Mouse (Mus musculus) T-helper 17 cell (primary cell): ENCODE results near the gene Gm7903.
"Not testable (repeated sequence)": the region's sequence is repeated elsewhere in the genome, so short reads cannot be mapped to it uniquely, and the experiment has no call there.

Source experiments
- in situ Hi-C, 2 experiments: fragments of 300-600 bp; cut with MboI, MseI; formaldehyde crosslinking; loops; 1 replicate in 1 of 2; 2 replicates in 1 of 2; pipeline ENCODE4 v1.15.1; 2025; ENCODE audit warnings: high pct_unique_total_duplicates in 2 of 2

Gm7903 gene

GRCm38 (mm10) chrX:135433535-135433934 lies at the start of gene Gm7903:
Gene Gm7903 (plus strand): TSS chrX:135433835.
- in situ Hi-C loops = not testable (repeated sequence)

DNA sequence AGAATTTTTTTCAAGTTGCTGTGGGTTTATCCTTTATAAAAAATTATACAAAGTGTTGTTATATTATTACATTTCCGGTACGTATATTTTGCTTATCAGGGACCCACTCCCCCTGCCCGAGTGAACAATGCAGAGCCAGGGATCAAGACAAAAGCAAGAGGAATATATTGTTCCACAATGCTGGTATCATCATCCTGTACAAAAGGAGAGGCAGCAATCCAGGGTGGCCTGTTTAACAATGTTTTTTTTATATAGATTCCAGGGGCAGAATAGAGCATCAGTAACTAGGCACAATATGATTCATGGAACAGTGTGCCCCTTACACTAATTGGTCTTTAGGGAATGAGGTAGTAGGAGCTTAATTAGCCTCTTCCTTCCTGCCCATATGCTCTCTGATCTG lies 30.1 kb upstream of the Gm7903 start:
- in situ Hi-C loops = loop anchor here in 1 of 2 experiments (25.0 kb wide), 1 partner anchor 184 kb away; the partner anchor contains the start of gene Nxf7

DNA sequence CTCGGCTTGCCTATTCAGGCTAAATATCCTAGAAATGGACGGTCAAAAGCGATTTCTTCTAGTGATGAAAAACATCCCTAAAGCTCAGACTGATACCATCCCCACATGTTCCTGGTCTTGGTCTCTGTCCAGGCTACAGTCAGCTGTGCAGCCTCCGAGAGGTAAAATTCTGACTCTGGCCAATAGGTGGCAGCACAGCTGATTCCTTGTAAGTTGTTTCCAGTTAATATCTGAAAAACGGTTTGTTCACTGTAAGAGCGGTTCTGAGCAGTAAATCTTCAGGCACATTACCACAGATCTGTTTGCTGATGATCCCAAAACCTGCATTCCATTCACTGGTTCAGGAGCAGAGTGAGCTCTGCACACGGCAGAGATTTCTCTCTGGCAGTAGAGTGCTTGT lies 12.4 kb upstream of the Gm7903 start:
- in situ Hi-C loops = loop anchor here (5.0 to 25.0 kb wide), 3 partner anchors 59 to 166 kb away; partner anchors contain the start of gene Nxf7 (in 1 of the 2)

DNA sequence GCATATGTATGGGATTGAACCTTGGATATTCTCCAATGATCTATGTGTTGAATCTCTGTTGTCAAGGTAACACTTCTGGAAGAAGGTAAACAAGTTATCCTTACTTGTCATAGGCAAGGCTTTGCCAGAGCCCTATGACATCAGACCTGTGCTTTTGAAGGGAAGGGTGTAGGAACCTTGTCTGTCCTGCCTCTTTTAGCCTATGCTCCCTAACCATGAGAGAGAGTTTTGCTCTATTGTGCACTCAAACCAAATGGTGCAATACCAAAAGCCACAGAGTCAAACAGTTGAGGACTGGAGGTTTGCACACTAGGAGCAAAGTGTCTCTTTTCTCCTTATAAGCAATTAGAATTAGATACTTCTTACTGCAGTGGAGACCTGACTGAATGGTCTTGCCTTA lies 11.8 kb upstream of the Gm7903 start:
- in situ Hi-C loops = loop anchor here (5.0 to 25.0 kb wide), 3 partner anchors 60 to 165 kb away; partner anchors contain the start of gene Nxf7 (in 1 of the 2)

- in situ Hi-C loops = loop anchor here (5.0 to 25.0 kb wide), 3 partner anchors 60 to 165 kb away; partner anchors contain the start of gene Nxf7 (in 1 of the 2)
Observed at GRCm38 (mm10) chrX:135422473-135422872, 11.2 kb upstream of the Gm7903 start.

- in situ Hi-C loops = not testable (repeated sequence)
Observed at GRCm38 (mm10) chrX:135464160-135464559, 30.5 kb downstream of the Gm7903 start.

GRCm38 (mm10) chrX:135481902-135482301 lies 48.3 kb downstream of the Gm7903 start:
- in situ Hi-C loops = loop anchor here (5.0 to 25.0 kb wide), 4 partner anchors 57 to 287 kb away; partner anchors contain the start of gene Nxf7 (in 1 of the 2)

DNA sequence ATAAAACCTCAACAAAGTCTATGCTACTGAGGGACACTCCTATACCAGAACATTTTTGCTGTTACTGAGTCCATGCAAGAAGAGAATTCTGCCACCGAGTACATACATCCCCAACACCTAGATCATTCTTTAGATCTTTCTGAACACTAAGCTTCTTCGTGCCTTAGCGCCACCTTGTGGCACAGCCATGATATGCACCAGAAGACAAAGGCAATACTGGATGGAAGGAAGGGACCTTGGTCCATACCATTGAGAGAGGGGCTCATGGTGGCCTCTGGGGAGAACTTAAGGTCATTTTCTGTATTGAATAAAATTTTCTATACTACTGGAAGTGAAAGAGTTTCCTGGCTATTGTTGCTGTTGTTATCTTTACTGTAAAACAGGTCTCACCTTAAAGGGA lies 49.5 kb downstream of the Gm7903 start:
- in situ Hi-C loops = loop anchor here (5.0 to 25.0 kb wide), 4 partner anchors 58 to 288 kb away; partner anchors contain the start of gene Nxf7 (in 1 of the 2)
